Mouse (Mus musculus): Measurements from ENCODE around the gene Myh7b. TPM values are rescaled to one million over a fixed set of nuclear protein-coding genes. Genes with fewer than 3 reads are reported as not detected.

Gene Myh7b
- polyA plus RNA-seq, 1 experiment from 2014 or later, result 12.4 TPM

DNA sequence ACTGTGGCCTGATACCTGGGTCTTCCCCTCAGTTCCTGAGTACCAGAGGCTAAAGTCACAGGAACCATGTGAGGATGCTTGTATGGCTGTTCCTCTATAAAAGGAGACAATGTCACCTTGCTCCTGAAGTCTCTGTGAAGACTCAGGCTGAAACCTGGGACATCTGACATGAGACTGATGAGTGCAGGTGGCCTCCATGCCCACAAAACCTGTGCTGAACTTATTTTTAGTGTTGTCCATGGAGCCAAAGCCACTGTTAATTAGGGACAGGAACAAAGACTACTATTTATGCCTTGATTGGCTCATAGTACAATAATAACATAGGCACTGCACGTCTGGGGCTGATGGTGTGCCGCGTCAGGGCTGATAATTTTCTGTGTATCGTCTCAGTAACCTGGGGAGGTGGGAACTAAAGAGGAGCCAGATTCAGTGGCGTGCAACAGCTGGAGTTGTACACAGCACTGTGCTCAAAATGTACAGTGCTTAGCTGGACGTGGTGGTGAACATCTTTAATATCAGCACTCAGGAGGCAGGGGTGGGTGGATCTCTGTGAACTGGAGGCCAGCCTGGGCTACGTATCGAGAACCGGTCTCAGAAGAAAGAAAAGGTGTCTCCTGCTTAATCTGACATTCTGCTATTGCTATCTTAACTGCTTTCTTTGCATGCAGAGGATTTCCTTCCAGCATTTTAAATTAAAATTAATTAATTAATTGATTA lies 980 bp downstream of the Myh7b start:
- H3K27ac ChIP-seq, result peak overlapping the region; percentile 89
- H3K4me1 ChIP-seq, result peaks cover 48% of the 10 kb centered on the region
- H3K9me3 ChIP-seq, result no peaks in the 10 kb centered on the region
- H3K4me3 ChIP-seq, result peak overlapping the region; percentile 58
- no peak for DNase-seq (ENCODE audit: low spot score)
- WGBS, result 66% methylated on average over 9 of the region's 9 CpGs
- H3K27me3 ChIP-seq (ENCODE audit: insufficient read depth, poor library complexity, severe bottlenecking), result no peaks in the 10 kb centered on the region
- H3K36me3 ChIP-seq, result peaks cover 30% of the 10 kb centered on the region

DNA sequence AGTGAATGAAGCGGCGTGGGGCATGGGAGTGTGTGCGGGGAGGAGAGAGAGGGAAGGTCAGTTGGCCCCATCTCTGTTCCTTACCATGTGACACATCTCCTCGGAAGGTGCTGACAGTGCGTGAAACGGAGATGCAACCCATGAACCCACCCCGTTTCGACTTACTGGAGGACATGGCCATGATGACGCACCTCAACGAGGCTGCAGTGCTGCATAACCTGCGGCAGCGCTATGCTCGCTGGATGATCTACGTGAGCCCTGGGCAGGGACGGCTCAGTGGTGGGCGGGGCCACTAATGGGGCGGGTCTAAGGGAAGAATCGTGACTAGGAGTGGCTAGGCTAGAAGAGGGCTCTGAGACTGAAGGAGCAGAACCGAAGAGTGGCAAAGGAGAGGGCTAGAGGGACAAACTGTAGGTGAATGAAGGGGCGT lies 2.3 kb downstream of the Myh7b start:
- Histone ChIP-seq H3K9me3 (no peaks in the 10 kb centered on the region), H3K36me3 (peaks cover 38% of the 10 kb centered on the region), H3K4me3 (peak overlapping the region; percentile 58), H3K27ac (peak overlapping the region; percentile 89), H3K4me1 (peaks cover 53% of the 10 kb centered on the region), H3K27me3 (ENCODE audit: insufficient read depth, poor library complexity, severe bottlenecking) (no peaks in the 10 kb centered on the region)
- 2% methylated on average over 20 of the region's 20 CpGs for WGBS
- DNase-seq (ENCODE audit: low spot score), result peak; percentile 95

DNA sequence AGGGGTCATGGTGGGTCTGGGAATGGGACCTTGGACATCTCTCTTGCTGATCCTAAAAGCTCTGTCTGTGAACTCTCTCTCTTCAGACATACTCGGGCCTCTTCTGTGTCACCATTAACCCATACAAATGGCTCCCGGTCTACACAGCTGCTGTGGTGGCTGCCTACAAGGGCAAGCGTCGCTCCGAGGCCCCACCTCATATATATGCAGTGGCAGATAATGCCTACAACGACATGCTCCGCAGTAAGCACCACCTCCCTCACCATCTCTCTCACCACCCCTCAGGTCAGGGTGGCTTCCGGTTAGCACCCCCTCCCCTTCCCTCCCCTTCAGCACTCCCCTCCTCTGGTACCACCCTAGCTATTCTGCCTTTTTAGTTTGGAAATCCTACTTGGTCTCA lies 2.9 kb downstream of the Myh7b start:
- Histone ChIP-seq H3K9me3 (no peaks in the 10 kb centered on the region), H3K27ac (peak overlapping the region; percentile 89), H3K4me1 (peaks cover 56% of the 10 kb centered on the region), H3K4me3 (peak overlapping the region; percentile 58), H3K36me3 (peaks cover 44% of the 10 kb centered on the region), H3K27me3 (ENCODE audit: insufficient read depth, poor library complexity, severe bottlenecking) (no peaks in the 10 kb centered on the region)
- no peak for DNase-seq (ENCODE audit: low spot score)
- 54% methylated on average over 8 of the region's 8 CpGs for WGBS

DNA sequence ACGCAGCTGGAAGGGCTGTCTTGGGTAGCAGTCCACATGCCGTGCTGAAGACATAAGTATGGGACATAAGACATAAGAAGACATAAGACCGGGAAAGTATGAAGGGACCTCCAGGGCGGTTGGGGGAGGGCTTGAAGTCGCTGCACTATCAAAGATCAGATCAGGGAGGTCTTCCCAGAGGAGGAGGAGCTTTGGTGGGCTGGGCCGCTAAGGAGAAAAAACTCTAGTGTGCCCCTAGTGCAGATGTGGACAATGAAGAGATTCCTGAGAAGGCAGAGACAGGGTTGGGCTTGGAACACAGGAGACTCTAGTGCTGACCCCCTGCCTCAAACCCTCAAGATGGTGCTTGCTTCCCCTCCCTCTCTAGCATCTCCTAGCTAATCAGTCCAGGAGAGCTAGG lies 6.0 kb downstream of the Myh7b start:
- H3K9me3 ChIP-seq, result no peaks in the 10 kb centered on the region
- peaks cover 48% of the 10 kb centered on the region for H3K4me1 ChIP-seq
- H3K36me3 ChIP-seq, result peaks cover 58% of the 10 kb centered on the region
- peak overlapping the region; percentile 59 for H3K27ac ChIP-seq
- H3K4me3 ChIP-seq, result no peak overlapping the region
- no peak for DNase-seq (ENCODE audit: low spot score)
- no peaks in the 10 kb centered on the region for H3K27me3 ChIP-seq (ENCODE audit: insufficient read depth, poor library complexity, severe bottlenecking)
- WGBS, result 47% methylated on average over 6 of the region's 6 CpGs

DNA sequence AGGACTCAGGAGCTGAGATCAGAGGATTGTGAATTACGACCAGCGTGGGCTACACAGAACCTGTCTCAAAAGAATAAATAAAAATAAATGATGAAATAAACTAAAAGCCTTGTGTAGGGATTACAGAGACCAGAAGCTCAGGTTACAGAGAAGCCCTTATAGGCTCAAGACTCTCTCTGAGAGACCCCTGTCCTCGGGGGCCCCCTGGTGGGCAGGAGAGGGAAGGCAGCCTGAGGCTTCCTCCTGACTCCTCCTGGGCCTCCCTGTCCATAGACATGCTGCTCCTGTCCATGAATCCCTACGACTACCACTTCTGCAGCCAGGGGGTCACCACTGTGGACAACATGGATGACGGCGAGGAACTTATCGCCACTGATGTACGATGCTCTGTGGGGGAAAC lies 8.8 kb downstream of the Myh7b start:
- Histone ChIP-seq H3K9me3 (no peaks in the 10 kb centered on the region), H3K27ac (no peak overlapping the region; the same call in 1 of the 2 replicates), H3K4me1 (peaks cover 35% of the 10 kb centered on the region), H3K27me3 (ENCODE audit: insufficient read depth, poor library complexity, severe bottlenecking) (peaks cover 5% of the 10 kb centered on the region; the same call in 1 of the 2 replicates), H3K4me3 (no peak overlapping the region), H3K36me3 (peaks cover 71% of the 10 kb centered on the region)
- 18% methylated on average over 8 of the region's 8 CpGs for WGBS
- DNase-seq (ENCODE audit: low spot score), result peak; percentile 92

DNA sequence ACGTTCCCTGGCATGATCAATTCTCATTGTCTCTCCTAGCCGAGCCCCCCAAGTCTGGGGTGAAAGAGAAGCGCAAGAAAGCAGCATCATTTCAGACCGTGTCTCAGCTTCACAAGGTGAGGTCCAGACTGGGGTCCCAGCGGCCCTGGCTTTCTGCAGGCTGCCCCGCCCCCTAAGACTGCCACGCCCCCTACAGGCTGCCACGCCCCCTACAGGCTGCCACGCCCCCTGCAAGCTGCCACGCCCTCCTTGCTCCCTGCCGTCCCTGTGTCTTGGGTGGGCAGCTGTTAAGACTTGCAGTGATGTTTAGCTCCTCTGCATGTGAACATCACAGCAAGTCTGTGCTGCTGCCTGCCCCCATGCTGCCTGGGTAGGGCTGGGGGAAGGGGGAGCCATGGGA lies 11.6 kb downstream of the Myh7b start:
- no peak overlapping the region for H3K27ac ChIP-seq

DNA sequence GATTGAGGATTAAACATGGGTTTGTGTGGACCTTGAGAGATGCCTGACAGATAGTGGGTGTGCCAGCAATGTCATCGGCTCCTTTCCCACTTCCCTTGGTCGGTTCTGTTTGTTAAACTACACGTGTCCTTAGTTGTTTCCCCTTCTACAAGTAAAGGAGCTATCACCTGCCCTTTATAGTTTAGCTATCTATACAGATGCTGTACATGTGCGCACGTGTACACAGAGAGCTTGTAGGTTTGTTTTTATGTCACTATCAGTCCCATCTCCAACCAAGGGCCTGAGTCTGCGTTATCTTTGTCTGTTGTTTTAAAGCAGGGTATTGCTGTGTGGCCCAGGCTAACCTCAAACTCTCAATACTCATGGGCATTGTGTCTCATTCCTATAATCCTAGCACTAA lies 13.0 kb downstream of the Myh7b start:
- WGBS, result 81% methylated on average over 6 of the region's 6 CpGs

More for the DNA sequence above, 11.6 kb downstream of the Myh7b start:
- 29% methylated on average over 11 of the region's 11 CpGs for WGBS
- Histone ChIP-seq H3K4me1 (peaks cover 41% of the 10 kb centered on the region), H3K9me3 (no peaks in the 10 kb centered on the region), H3K27me3 (ENCODE audit: insufficient read depth, poor library complexity, severe bottlenecking) (peaks cover 30% of the 10 kb centered on the region), H3K36me3 (peaks cover 80% of the 10 kb centered on the region), H3K4me3 (no peak overlapping the region)
- DNase-seq (ENCODE audit: low spot score), result no peak

DNA sequence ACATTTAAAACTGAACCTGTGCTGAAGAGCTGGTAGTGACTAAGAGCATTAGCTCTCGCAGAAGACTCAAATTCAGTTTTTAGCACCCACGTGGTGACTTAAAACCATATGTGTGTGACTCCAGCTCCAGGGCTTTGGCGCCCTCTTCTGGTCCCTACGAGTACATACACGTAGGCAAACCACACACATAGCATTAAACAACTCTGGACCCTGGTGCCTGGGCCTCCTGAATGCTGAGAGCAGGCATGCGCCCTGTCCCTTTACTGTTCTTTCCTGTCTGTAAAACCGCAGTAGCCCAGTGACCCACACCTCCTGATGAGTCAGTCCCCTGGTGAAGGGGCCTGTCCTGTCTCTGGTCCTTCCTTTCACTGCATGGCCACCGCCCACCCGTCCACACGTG lies 13.7 kb downstream of the Myh7b start:
- peaks cover 52% of the 10 kb centered on the region for H3K27me3 ChIP-seq (ENCODE audit: insufficient read depth, poor library complexity, severe bottlenecking)

More for the DNA sequence above, 13.0 kb downstream of the Myh7b start:
- Histone ChIP-seq H3K9me3 (no peaks in the 10 kb centered on the region), H3K27ac (no peak overlapping the region), H3K4me1 (peaks cover 37% of the 10 kb centered on the region), H3K27me3 (ENCODE audit: insufficient read depth, poor library complexity, severe bottlenecking) (peaks cover 44% of the 10 kb centered on the region), H3K4me3 (no peak overlapping the region), H3K36me3 (peaks cover 82% of the 10 kb centered on the region)
- DNase-seq (ENCODE audit: low spot score), result no peak

DNA sequence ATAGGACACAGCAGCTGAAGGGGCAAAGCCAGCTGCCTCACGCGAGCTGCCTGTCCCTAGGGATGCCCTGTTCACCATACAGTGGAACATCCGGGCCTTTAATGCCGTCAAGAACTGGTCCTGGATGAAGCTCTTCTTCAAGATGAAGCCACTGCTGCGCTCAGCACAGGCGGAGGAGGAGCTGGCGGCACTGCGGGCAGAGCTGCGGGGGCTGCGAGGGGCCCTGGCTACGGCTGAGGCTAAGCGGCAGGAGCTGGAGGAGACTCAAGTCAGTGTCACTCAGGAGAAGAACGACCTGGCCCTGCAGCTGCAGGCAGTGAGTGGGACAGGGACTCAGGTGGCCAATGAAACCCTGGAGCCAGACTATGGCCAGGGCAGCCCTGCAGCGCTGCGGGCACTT lies 15.3 kb downstream of the Myh7b start:
- H3K36me3 ChIP-seq, result peaks cover 94% of the 10 kb centered on the region
- peaks cover 55% of the 10 kb centered on the region for H3K4me1 ChIP-seq
- no peak overlapping the region for H3K27ac ChIP-seq
- 56% methylated on average over 15 of the region's 15 CpGs for WGBS
- no peak for DNase-seq (ENCODE audit: low spot score)
- H3K27me3 ChIP-seq (ENCODE audit: insufficient read depth, poor library complexity, severe bottlenecking), result peaks cover 67% of the 10 kb centered on the region
- H3K4me3 ChIP-seq, result no peak overlapping the region
- H3K9me3 ChIP-seq, result no peaks in the 10 kb centered on the region

More for the DNA sequence above, 13.7 kb downstream of the Myh7b start:
- H3K4me3 ChIP-seq, result no peak overlapping the region
- WGBS, result 43% methylated on average over 10 of the region's 10 CpGs
- no peak overlapping the region for H3K27ac ChIP-seq
- H3K4me1 ChIP-seq, result peaks cover 43% of the 10 kb centered on the region
- no peak for DNase-seq (ENCODE audit: low spot score)
- H3K36me3 ChIP-seq, result peaks cover 89% of the 10 kb centered on the region
- no peaks in the 10 kb centered on the region for H3K9me3 ChIP-seq

DNA sequence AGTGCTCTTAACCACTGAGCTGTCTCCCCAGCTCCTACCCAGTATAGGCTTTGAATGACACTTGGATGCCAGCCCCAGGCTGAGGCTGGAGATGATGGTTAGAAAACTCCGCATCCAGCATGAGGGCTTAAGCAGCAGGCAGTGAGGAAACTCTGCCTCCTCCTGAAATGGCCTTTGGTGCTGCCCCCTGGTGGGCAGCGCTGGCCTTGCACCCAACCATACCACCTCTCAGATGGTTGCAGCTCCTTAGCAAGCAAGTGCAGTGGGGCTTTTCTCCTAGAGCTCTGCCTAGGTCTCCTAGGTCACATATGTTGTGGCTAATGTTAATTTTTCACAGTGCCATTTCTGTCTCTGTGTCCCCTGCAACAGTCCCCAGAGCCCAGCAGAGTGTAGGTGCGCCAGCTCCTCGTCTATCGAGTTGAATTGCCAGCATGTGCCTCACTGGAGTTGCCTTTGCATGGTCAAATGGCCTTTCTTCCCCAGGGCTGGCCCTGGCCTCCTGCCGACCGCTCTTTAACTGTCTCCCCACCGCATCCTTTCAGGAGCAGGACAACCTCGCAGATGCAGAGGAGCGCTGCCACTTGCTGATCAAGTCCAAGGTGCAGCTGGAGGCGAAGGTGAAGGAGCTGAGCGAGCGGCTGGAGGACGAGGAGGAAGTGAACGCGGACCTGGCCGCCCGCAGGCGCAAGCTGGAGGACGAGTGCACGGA lies 16.2 kb downstream of the Myh7b start:
- DNase-seq (ENCODE audit: low spot score), result no peak
- H3K27me3 ChIP-seq (ENCODE audit: insufficient read depth, poor library complexity, severe bottlenecking), result peaks cover 76% of the 10 kb centered on the region
- 52% methylated on average over 21 of the region's 21 CpGs for WGBS
- H3K4me1 ChIP-seq, result peaks cover 64% of the 10 kb centered on the region
- no peaks in the 10 kb centered on the region for H3K9me3 ChIP-seq
- H3K4me3 ChIP-seq, result no peak overlapping the region
- H3K27ac ChIP-seq, result no peak overlapping the region
- peaks cover 97% of the 10 kb centered on the region for H3K36me3 ChIP-seq

DNA sequence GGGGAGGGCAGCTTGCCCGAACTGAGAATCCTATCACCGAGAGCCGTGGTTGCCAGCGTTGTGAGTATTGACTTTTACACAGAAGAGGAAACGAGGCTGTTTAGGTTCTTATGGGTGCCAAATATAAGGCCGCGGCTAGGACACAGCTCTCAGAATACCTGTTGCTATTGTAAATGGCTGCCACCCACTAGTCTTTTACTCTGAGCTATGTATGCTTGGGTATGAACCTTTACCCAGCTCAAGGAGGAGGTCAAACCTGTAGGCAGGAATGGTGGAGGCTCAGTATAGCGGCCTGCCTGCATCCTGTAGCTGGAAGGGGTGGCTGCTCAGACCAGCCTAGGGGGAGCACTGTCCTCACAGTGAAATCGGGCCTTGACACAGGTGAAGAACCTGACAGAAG lies 17.1 kb downstream of the Myh7b start:
- WGBS, result 78% methylated on average over 9 of the region's 9 CpGs
- no peaks in the 10 kb centered on the region for H3K9me3 ChIP-seq

DNA sequence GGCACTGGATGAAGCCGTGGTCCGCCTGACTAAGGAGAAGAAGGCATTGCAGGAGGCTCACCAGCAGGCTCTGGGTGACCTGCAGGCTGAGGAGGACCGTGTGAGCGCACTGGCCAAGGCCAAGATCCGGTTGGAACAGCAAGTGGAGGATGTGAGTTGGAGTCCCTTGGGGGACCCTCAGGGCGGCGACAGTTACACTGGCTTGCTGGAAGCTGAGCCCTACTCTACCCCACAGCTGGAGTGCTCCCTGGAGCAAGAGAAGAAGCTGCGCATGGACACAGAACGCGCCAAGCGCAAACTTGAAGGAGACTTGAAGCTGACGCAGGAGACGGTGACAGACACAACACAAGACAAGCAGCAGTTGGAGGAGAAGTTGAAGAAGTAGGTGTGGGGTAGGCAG lies 17.5 kb downstream of the Myh7b start:
- H3K9me3 ChIP-seq, result no peaks in the 10 kb centered on the region
- peaks cover 97% of the 10 kb centered on the region for H3K36me3 ChIP-seq
- 71% methylated on average over 13 of the region's 13 CpGs for WGBS
- peak overlapping the region; percentile 45 for H3K4me3 ChIP-seq
- H3K27me3 ChIP-seq (ENCODE audit: insufficient read depth, poor library complexity, severe bottlenecking), result peaks cover 84% of the 10 kb centered on the region
- peaks cover 64% of the 10 kb centered on the region for H3K4me1 ChIP-seq
- 0 out of 2 replicates have a peak overlapping the region, but pooled peaks have one; percentile 52 for H3K27ac ChIP-seq
- no peak for DNase-seq (ENCODE audit: low spot score)

More for the DNA sequence above, 17.1 kb downstream of the Myh7b start:
- Histone ChIP-seq H3K27me3 (ENCODE audit: insufficient read depth, poor library complexity, severe bottlenecking) (peaks cover 80% of the 10 kb centered on the region), H3K27ac (no peak overlapping the region), H3K36me3 (peaks cover 97% of the 10 kb centered on the region), H3K4me1 (peaks cover 65% of the 10 kb centered on the region), H3K4me3 (no peak overlapping the region)
- no peak for DNase-seq (ENCODE audit: low spot score)

DNA sequence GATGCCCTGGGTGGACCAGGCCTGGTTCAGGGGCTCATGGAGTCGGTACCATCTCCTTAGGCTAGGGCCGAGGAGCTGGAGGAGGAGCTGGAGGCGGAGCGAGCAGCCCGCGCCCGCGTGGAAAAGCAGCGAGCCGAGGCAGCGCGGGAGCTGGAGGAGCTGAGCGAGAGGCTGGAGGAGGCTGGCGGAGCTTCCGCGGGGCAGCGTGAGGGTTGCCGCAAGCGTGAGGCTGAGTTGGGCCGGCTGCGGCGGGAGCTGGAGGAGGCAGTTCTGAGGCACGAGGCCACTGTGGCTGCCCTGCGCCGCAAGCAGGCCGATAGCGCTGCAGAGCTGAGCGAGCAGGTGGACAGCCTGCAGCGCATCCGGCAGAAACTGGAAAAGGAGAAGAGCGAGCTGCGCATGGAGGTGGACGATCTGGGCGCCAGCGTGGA lies 18.2 kb downstream of the Myh7b start:
- 10% methylated on average over 35 of the region's 35 CpGs for WGBS
- Histone ChIP-seq H3K9me3 (no peaks in the 10 kb centered on the region), H3K4me1 (peaks cover 67% of the 10 kb centered on the region), H3K4me3 (peak overlapping the region; percentile 45), H3K27me3 (ENCODE audit: insufficient read depth, poor library complexity, severe bottlenecking) (peaks cover 92% of the 10 kb centered on the region), H3K27ac (peak overlapping the region; percentile 52; the same call in 1 of the 2 replicates), H3K36me3 (peaks cover 99% of the 10 kb centered on the region)
- DNase-seq (ENCODE audit: low spot score), result no peak
